In genomic region chr11:100528375-100529165, GRCm38 (mm10) we compare ENCODE assay signal across 7 mouse cellular contexts. TPM values are rescaled to one million over a fixed set of nuclear protein-coding genes. Genes with fewer than 3 reads are reported as not detected.
DNase-seq lines count a peak whose midpoint lies in the region; ATAC-seq lines count a peak whose summit lies in the region.

No protein-coding gene starts in this region.

- H3K4me2 ChIP-seq in lung, embryonic 15.5 days = peak overlapping the region; percentile 84
- peak overlapping the region; percentile 57 for H3K4me2 ChIP-seq in intestine, embryonic 16.5 days (ENCODE audit: low read depth, low read length)
- peak overlapping the region; percentile 83 for H3K4me2 ChIP-seq in neural tube, embryonic 15.5 days

- no peaks in the 10 kb centered on the region for H3K36me3 ChIP-seq in lung, embryonic 15.5 days
- no peaks in the 10 kb centered on the region for H3K36me3 ChIP-seq in intestine, embryonic 16.5 days (ENCODE audit: control insufficient read depth, insufficient read depth, low read length)
- H3K36me3 ChIP-seq in neural tube, embryonic 15.5 days = peaks cover 6% of the 10 kb centered on the region

- no peak; the same call in 1 of the 2 replicates for ATAC-seq in lung, embryonic 15.5 days (ENCODE audit: borderline replicate concordance, extremely low read depth, low FRiP score, low TSS enrichment)
- ATAC-seq in erythroid progenitor cell, adult 5-6 weeks (replicated peaks; ENCODE audit: low FRiP score, poor library complexity, severe bottlenecking) = 0 out of 2 replicates have a peak, but pooled peaks have one; percentile 1
- ATAC-seq in intestine, embryonic 16.5 days = peak; percentile 45
- no peak for ATAC-seq in neural tube, embryonic 15.5 days (ENCODE audit: low FRiP score)

- 20% methylated on average over 19 of the region's 19 CpGs for WGBS in lung, embryonic 15.5 days
- 23% methylated on average over 19 of the region's 19 CpGs for WGBS in intestine, embryonic 16.5 days
- 27% methylated on average over 19 of the region's 19 CpGs for WGBS in neural tube, embryonic 15.5 days

- no peaks in the 10 kb centered on the region for H3K9me3 ChIP-seq in lung, embryonic 15.5 days
- no peaks in the 10 kb centered on the region for H3K9me3 ChIP-seq in intestine, embryonic 16.5 days (ENCODE audit: control insufficient read depth, low read length)
- no peaks in the 10 kb centered on the region for H3K9me3 ChIP-seq in neural tube, embryonic 15.5 days (replicated peaks)

- peak overlapping the region; percentile 69 for H3K27ac ChIP-seq in lung, embryonic 15.5 days
- peak overlapping the region; percentile 68 for H3K27ac ChIP-seq in intestine, embryonic 16.5 days (ENCODE audit: low read length)
- H3K27ac ChIP-seq in neural tube, embryonic 15.5 days (replicated peaks) = peak overlapping the region; percentile 89

- H3K27me3 ChIP-seq in lung, embryonic 15.5 days = no peaks in the 10 kb centered on the region
- no peaks in the 10 kb centered on the region for H3K27me3 ChIP-seq in intestine, embryonic 16.5 days (replicated peaks; ENCODE audit: control insufficient read depth, insufficient read depth, low read length)
- no peaks in the 10 kb centered on the region for H3K27me3 ChIP-seq in neural tube, embryonic 15.5 days (replicated peaks)

- H3K9ac ChIP-seq in lung, embryonic 15.5 days = peak overlapping the region; percentile 45
- H3K9ac ChIP-seq in intestine, embryonic 16.5 days (ENCODE audit: low read depth, low read length) = peak overlapping the region; percentile 63
- H3K9ac ChIP-seq in neural tube, embryonic 15.5 days (replicated peaks) = peak overlapping the region; percentile 66

- H3K4me1 ChIP-seq in lung, embryonic 15.5 days = peaks cover 38% of the 10 kb centered on the region
- peaks cover 37% of the 10 kb centered on the region for H3K4me1 ChIP-seq in intestine, embryonic 16.5 days (ENCODE audit: control insufficient read depth, insufficient read depth, low read length)
- H3K4me1 ChIP-seq in neural tube, embryonic 15.5 days = peaks cover 38% of the 10 kb centered on the region

- no peak for DNase-seq in lung, postnatal 10 days
- no peak for DNase-seq in thymus, postnatal 25 days
- DNase-seq in B cell, adult 2 months = no peak

- H3K4me3 ChIP-seq in lung, embryonic 15.5 days = peak overlapping the region; percentile 75
- peak overlapping the region; percentile 64 for H3K4me3 ChIP-seq in intestine, embryonic 16.5 days (ENCODE audit: low read length)
- H3K4me3 ChIP-seq in neural tube, embryonic 15.5 days (replicated peaks) = peak overlapping the region; percentile 88

RNA-seq across cellular contexts. Expression of gene Acly, which starts 0.8 kb away (rescaled TPM):
- polyA plus RNA-seq in lung, embryonic 15.5 days (2015; fragmentation: Nextera tagmentation; extraction: Ambion mirVana) = 151 and 153 TPM in 2 replicates
- total RNA-seq in erythroid progenitor cell, adult 5-6 weeks (2015; ENCODE audit: low replicate concordance) = 17.6 and 38.2 TPM in 2 replicates
- 18.1 and 22.0 TPM in 2 replicates for total RNA-seq in erythroid progenitor cell, adult 5-6 weeks (2017; ENCODE audit: low replicate concordance)
- polyA plus RNA-seq in intestine, embryonic 16.5 days (2015; fragmentation: Nextera tagmentation; extraction: Ambion mirVana) = 131 and 132 TPM in 2 replicates
- 213 and 218 TPM in 2 replicates for polyA plus RNA-seq in neural tube, embryonic 15.5 days (2015; fragmentation: Nextera tagmentation; extraction: Ambion mirVana)

RNA-seq across cellular contexts. Expression of gene Ttc25, which starts 16.8 kb away (rescaled TPM):
- polyA plus RNA-seq in lung, embryonic 15.5 days (2015; fragmentation: Nextera tagmentation; extraction: Ambion mirVana) = 1.6 and 2.6 TPM in 2 replicates
- not detected in 2 replicates for total RNA-seq in erythroid progenitor cell, adult 5-6 weeks (2015; ENCODE audit: low replicate concordance)
- total RNA-seq in erythroid progenitor cell, adult 5-6 weeks (2017; ENCODE audit: low replicate concordance) = not detected in 2 replicates
- polyA plus RNA-seq in intestine, embryonic 16.5 days (2015; fragmentation: Nextera tagmentation; extraction: Ambion mirVana) = 0.24 and 0.45 TPM in 2 replicates
- 1.2 and 2.1 TPM in 2 replicates for polyA plus RNA-seq in neural tube, embryonic 15.5 days (2015; fragmentation: Nextera tagmentation; extraction: Ambion mirVana)

RNA-seq across cellular contexts. Expression of gene Cnp, which starts 46.1 kb away (rescaled TPM):
- 28.7 and 32.3 TPM in 2 replicates for polyA plus RNA-seq in lung, embryonic 15.5 days (2015; fragmentation: Nextera tagmentation; extraction: Ambion mirVana)
- 3.6 and 23.1 TPM in 2 replicates for total RNA-seq in erythroid progenitor cell, adult 5-6 weeks (2015; ENCODE audit: low replicate concordance)
- 14.1 and 14.4 TPM in 2 replicates for total RNA-seq in erythroid progenitor cell, adult 5-6 weeks (2017; ENCODE audit: low replicate concordance)
- 27.7 and 28.4 TPM in 2 replicates for polyA plus RNA-seq in intestine, embryonic 16.5 days (2015; fragmentation: Nextera tagmentation; extraction: Ambion mirVana)
- polyA plus RNA-seq in neural tube, embryonic 15.5 days (2015; fragmentation: Nextera tagmentation; extraction: Ambion mirVana) = 62.0 and 74.6 TPM in 2 replicates

RNA-seq across cellular contexts. Expression of gene Klhl11, which starts 56.0 kb away (rescaled TPM):
- 8.6 and 9.3 TPM in 2 replicates for polyA plus RNA-seq in lung, embryonic 15.5 days (2015; fragmentation: Nextera tagmentation; extraction: Ambion mirVana)
- 2.5 and 5.0 TPM in 2 replicates for total RNA-seq in erythroid progenitor cell, adult 5-6 weeks (2015; ENCODE audit: low replicate concordance)
- total RNA-seq in erythroid progenitor cell, adult 5-6 weeks (2017; ENCODE audit: low replicate concordance) = 12.1 and 15.7 TPM in 2 replicates
- 4.0 TPM in 2 replicates for polyA plus RNA-seq in intestine, embryonic 16.5 days (2015; fragmentation: Nextera tagmentation; extraction: Ambion mirVana)
- 9.1 and 10.1 TPM in 2 replicates for polyA plus RNA-seq in neural tube, embryonic 15.5 days (2015; fragmentation: Nextera tagmentation; extraction: Ambion mirVana)

Comparison
In these comparisons a context has a peak if more than half of its experiments do, and no peak if none do; other contexts are left out.
1. ATAC-seq: peak in erythroid progenitor cell, adult 5-6 weeks (single experiment) and intestine, embryonic 16.5 days (single experiment); none in lung, embryonic 15.5 days (single experiment) and neural tube, embryonic 15.5 days (single experiment).
2. Peak in every context shown above with its lines, with median percentiles within 50 percentile points of each other: H3K27ac ChIP-seq, H3K4me2 ChIP-seq, H3K4me3 ChIP-seq and H3K9ac ChIP-seq.